Comparison of ENCODE assay signal across 8 mouse cellular contexts in the genomic region with DNA sequence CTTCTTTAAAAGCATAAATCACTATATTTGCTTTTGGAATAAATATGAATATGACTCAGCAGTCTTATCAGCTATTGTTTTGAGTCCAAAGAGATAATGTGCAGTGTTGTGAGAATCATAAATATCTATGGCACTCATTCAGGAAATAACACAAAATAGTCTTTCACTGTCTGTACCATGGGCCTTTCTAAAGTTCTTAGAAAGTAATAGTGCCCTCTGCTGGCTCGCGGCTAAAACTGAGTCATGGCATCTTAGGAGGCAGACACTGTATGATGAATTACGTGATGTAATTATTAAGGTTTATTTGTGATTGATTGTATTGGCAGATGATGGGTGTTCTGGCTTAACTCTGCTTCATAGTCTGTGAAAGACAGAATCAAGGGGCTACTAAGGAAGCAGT. TPM values are rescaled to one million over a fixed set of nuclear protein-coding genes. Genes with fewer than 3 reads are reported as not detected.
DNase-seq lines count a peak whose midpoint lies in the region; ATAC-seq and TF ChIP-seq lines count a peak whose summit lies in the region.

No protein-coding gene starts in this region.

- DNase-seq in gastrocnemius, adult 2 months, result peak; percentile 21
- DNase-seq in gastrocnemius, postnatal 36 days, result no peak
- peak; percentile 61 for DNase-seq in ZHBTc4 (ENCODE audit: low read depth, low spot score)
- DNase-seq in embryo, embryonic 10 days (ENCODE audit: low spot score), result peak; percentile 60
- peak; percentile 12 to 30 for DNase-seq in heart, postnatal 36 days
- DNase-seq in kidney, postnatal 4 days, result peak; percentile 57 to 58
- peak; percentile 65 for DNase-seq in lung, postnatal 14 days

- H3K9me3 ChIP-seq in stomach, embryonic 16.5 days (replicated peaks; ENCODE audit: control insufficient read depth, low read length), result no peaks in the 10 kb centered on the region

- TF ChIP-seq CTCF in gastrocnemius, adult 2 months (IDR thresholded peaks at IDR 0.05), result peak; percentile 79

- intact Hi-C loops in gastrocnemius, adult 2 months (cut with DNase I), result loop anchor here (2.0 kb wide), 1 partner anchor 233 kb away; no protein-coding TSS in a partner anchor
- intact Hi-C loops in gastrocnemius, postnatal 36 days (cut with DNase I), result loop anchor here (5.0 kb wide), 1 partner anchor 236 kb away; no protein-coding TSS in a partner anchor
- intact Hi-C loops in heart, postnatal 36 days (cut with DNase I), result loop anchor here (1.0 kb wide), 1 partner anchor 234 kb away; no protein-coding TSS in a partner anchor

- no peaks in the 10 kb centered on the region for H3K36me3 ChIP-seq in stomach, embryonic 16.5 days (ENCODE audit: control insufficient read depth, insufficient read depth, low read length)

- H3K4me3 ChIP-seq in gastrocnemius, adult 2 months, result no peak overlapping the region
- H3K4me3 ChIP-seq in stomach, embryonic 16.5 days (replicated peaks; ENCODE audit: low read length), result no peak overlapping the region

- WGBS in stomach, embryonic 16.5 days, result 19% methylated on average over 3 of the region's 3 CpGs

- H3K9ac ChIP-seq in stomach, embryonic 16.5 days (ENCODE audit: low read length), result no peak overlapping the region

- H3K4me2 ChIP-seq in stomach, embryonic 16.5 days (ENCODE audit: low read depth, low read length), result no peak overlapping the region

- ATAC-seq in stomach, embryonic 16.5 days (ENCODE audit: insufficient read depth, low FRiP score), result peak; percentile 53; the same call in 1 of the 2 replicates

- H3K27ac ChIP-seq in gastrocnemius, adult 2 months, result no peak overlapping the region
- no peak overlapping the region for H3K27ac ChIP-seq in stomach, embryonic 16.5 days (ENCODE audit: low read length)

- no peaks in the 10 kb centered on the region for H3K27me3 ChIP-seq in stomach, embryonic 16.5 days (ENCODE audit: control insufficient read depth, insufficient read depth, low read length)

- no peaks in the 10 kb centered on the region for H3K4me1 ChIP-seq in stomach, embryonic 16.5 days (ENCODE audit: control insufficient read depth, insufficient read depth, low read length)

RNA-seq across cellular contexts. Expression of a gene that starts 57.5 kb away (rescaled TPM):
- under 1 TPM; 0.11 to 0.15 TPM for total RNA-seq in gastrocnemius, adult 2 months (2021)
- under 1 TPM; 0.12 to 0.23 TPM for total RNA-seq in gastrocnemius, postnatal 36 days (2021)
- under 1 TPM; 0.24 to 0.47 TPM for total RNA-seq in heart, postnatal 36 days (2021)
- 4.4 and 4.6 TPM in 2 replicates for polyA plus RNA-seq in stomach, embryonic 16.5 days (2015; fragmentation: Nextera tagmentation; extraction: Ambion mirVana)

Comparison
In these comparisons a context has a peak if more than half of its experiments do, and no peak if none do; other contexts are left out.
1. DNase-seq: peak in gastrocnemius, adult 2 months (single experiment), ZHBTc4 (single experiment), embryo, embryonic 10 days (single experiment), heart, postnatal 36 days (2 of 2), kidney, postnatal 4 days (2 of 2) and lung, postnatal 14 days (single experiment); none in gastrocnemius, postnatal 36 days (0 of 2).